Mouse (Mus musculus): ENCODE measurements around the gene Cds1. TPM values are rescaled to one million over a fixed set of nuclear protein-coding genes. Genes with fewer than 3 reads are reported as not detected.

Cds1 gene
- polyA plus RNA-seq (2015; fragmentation: Nextera tagmentation; extraction: Ambion mirVana): 10.9 and 11.8 TPM in 2 replicates

GRCm38 (mm10) chr5:101764554-101765347, at the start of gene Cds1:
Gene Cds1, plus strand, starts transcription at chr5:101765130.
- H3K4me3 ChIP-seq (replicated peaks): peak within 1 kb of the TSS; percentile 78
- H3K4me1 ChIP-seq: peaks cover 22% of the 10 kb centered on the region
- no peaks in the 10 kb centered on the region for H3K9me3 ChIP-seq (replicated peaks)
- H3K27me3 ChIP-seq: peaks cover 65% of the 10 kb centered on the region
- H3K4me2 ChIP-seq: peak within 1 kb of the TSS; percentile 99
- no peaks in the 10 kb centered on the region for H3K36me3 ChIP-seq
- WGBS: under 1% methylated on average over 77 of the region's 91 CpGs
- ATAC-seq (replicated peaks; ENCODE audit: low FRiP score): peak; percentile 91
- peak within 1 kb of the TSS; percentile 67 for H3K9ac ChIP-seq
- H3K27ac ChIP-seq: peak within 1 kb of the TSS; percentile 61

DNA sequence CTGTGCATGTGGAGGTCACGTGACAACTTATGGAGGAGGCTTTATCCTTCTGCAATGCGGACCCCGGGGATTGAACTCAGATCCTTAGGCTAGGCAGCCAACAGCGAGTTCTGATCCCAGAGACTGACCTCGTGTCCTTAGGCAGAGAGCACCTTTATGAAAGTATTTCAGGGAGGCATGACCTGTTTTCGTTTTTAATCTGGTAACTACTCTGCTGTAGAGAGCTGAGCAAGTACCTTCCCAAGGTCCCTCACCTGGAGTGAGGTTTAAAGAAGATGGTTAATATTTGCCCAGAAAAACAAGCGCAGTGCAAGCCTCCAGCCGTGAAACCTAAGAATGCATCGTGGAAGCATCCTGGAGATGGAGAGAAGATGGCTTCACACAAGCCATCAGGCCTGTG, 40.7 kb upstream of the Cds1 start:
- Histone ChIP-seq H3K27me3 (no peaks in the 10 kb centered on the region), H3K36me3 (no peaks in the 10 kb centered on the region), H3K4me2 (no peak overlapping the region), H3K9ac (no peak overlapping the region), H3K4me3 (replicated peaks) (no peak overlapping the region), H3K9me3 (replicated peaks) (no peaks in the 10 kb centered on the region), H3K27ac (no peak overlapping the region), H3K4me1 (peaks cover 16% of the 10 kb centered on the region; the same call in 1 of the 2 replicates)
- ATAC-seq (replicated peaks; ENCODE audit: low FRiP score): no peak
- WGBS: 83% methylated on average over 9 of the region's 9 CpGs

DNA sequence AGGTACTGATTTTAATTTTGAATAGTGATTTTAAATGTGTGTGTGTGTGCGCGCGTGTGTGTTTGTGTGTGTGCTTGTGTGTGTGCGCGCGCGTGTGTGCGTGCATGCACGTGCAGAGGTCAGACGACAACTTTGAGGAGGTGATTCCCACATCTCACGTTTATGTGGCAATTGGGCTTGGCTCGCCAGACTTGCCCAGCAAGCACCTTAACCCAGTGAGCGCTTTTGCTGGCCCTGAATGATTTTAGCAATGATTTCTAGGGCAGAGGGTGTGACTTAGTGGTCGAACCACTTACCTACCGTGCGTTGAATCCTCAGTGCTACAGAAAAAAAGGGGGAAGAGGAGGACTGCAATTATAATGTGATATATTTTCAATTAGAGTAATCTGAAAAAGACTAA, 40.2 kb upstream of the Cds1 start:
- H3K9ac ChIP-seq: no peak overlapping the region
- no peak overlapping the region for H3K4me3 ChIP-seq (replicated peaks)
- 88% methylated on average over 16 of the region's 16 CpGs for whole genome bisulfite sequencing
- H3K9me3 ChIP-seq (replicated peaks): no peaks in the 10 kb centered on the region
- no peak overlapping the region; the same call in 1 of the 2 replicates for H3K27ac ChIP-seq
- no peak overlapping the region for H3K4me2 ChIP-seq
- peaks cover 17% of the 10 kb centered on the region; the same call in 1 of the 2 replicates for H3K4me1 ChIP-seq
- H3K36me3 ChIP-seq: no peaks in the 10 kb centered on the region
- ATAC-seq (replicated peaks; ENCODE audit: low FRiP score): no peak
- H3K27me3 ChIP-seq: no peaks in the 10 kb centered on the region

DNA sequence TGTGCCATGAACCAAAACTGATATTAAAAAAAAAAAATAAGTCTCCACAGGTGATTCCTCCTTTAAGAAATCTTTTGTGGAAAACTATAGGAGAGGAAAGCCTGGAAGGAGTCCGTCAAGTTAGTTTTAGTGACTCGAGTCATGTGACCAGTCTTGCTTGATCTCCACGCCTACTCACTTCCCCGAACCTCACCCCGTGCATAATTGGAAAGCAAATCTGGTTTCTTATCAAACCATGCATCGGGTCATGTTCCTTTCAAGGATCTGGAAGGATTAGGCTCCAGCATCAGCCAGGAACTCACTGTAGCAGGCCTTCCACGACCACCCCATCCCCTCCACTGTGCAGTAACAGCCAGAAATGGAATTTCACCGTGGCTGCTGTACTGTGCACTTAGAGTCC, 39.2 kb upstream of the Cds1 start:
- no peak overlapping the region for H3K4me3 ChIP-seq (replicated peaks)
- no peak overlapping the region for H3K9ac ChIP-seq
- peaks cover 14% of the 10 kb centered on the region; the same call in 1 of the 2 replicates for H3K4me1 ChIP-seq
- H3K27ac ChIP-seq: peak overlapping the region; percentile 67
- 64% methylated on average over 8 of the region's 8 CpGs for WGBS
- H3K9me3 ChIP-seq (replicated peaks): no peaks in the 10 kb centered on the region
- ATAC-seq (replicated peaks; ENCODE audit: low FRiP score): no peak
- no peak overlapping the region for H3K4me2 ChIP-seq
- no peaks in the 10 kb centered on the region for H3K27me3 ChIP-seq
- H3K36me3 ChIP-seq: no peaks in the 10 kb centered on the region

GRCm38 (mm10) chr5:101726371-101726770, 38.6 kb upstream of the Cds1 start:
- no peaks in the 10 kb centered on the region for H3K36me3 ChIP-seq
- no peak overlapping the region for H3K9ac ChIP-seq
- WGBS: 69% methylated on average over 6 of the region's 6 CpGs
- no peak overlapping the region for H3K4me2 ChIP-seq
- H3K27ac ChIP-seq: peak overlapping the region; percentile 67; the same call in 1 of the 2 replicates
- no peaks in the 10 kb centered on the region for H3K27me3 ChIP-seq
- H3K4me1 ChIP-seq: peaks cover 10% of the 10 kb centered on the region; the same call in 1 of the 2 replicates
- no peak overlapping the region for H3K4me3 ChIP-seq (replicated peaks)
- no peak for ATAC-seq (replicated peaks; ENCODE audit: low FRiP score)
- no peaks in the 10 kb centered on the region for H3K9me3 ChIP-seq (replicated peaks)

DNA sequence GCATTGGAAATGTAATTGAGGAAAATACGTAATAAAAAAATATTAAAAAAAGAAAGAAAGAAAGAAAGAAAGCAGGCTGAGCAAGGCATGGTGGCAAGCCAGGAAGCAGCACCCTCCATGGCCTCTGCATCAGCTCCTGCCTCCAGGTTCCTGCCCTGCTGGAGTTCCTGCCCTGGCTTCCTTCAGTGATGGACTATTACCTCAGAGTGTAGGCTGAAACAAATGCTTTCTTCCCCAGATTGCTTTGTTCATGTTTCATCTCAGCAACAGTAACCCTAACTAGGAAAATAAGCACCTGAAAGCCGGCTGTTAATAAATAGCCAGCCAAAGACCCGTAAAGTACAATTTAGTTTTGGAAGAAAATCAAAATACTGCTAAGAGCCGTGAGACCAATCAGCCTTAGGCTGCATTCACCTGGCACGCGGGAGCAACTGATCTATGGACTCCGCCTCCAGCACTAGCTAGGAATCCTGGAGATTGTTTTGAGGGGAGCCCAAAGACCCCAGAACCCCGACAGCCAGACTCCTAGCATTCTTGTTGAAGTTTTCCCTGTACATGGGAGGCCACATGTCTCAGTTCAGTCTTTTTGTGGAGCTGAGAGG, 36.5 kb upstream of the Cds1 start:
- H3K4me3 ChIP-seq (replicated peaks): no peak overlapping the region
- H3K27me3 ChIP-seq: no peaks in the 10 kb centered on the region
- no peaks in the 10 kb centered on the region for H3K9me3 ChIP-seq (replicated peaks)
- H3K9ac ChIP-seq: no peak overlapping the region
- no peaks in the 10 kb centered on the region for H3K36me3 ChIP-seq
- H3K27ac ChIP-seq: peak overlapping the region; percentile 88
- 62% methylated on average over 8 of the region's 8 CpGs for WGBS
- peaks cover 10% of the 10 kb centered on the region; the same call in 1 of the 2 replicates for H3K4me1 ChIP-seq
- H3K4me2 ChIP-seq: no peak overlapping the region
- peak; percentile 72 for ATAC-seq (replicated peaks; ENCODE audit: low FRiP score)

GRCm38 (mm10) chr5:101737341-101737740, 27.6 kb upstream of the Cds1 start:
- Histone ChIP-seq H3K4me3 (replicated peaks) (no peak overlapping the region), H3K4me2 (no peak overlapping the region), H3K27me3 (no peaks in the 10 kb centered on the region), H3K9me3 (replicated peaks) (no peaks in the 10 kb centered on the region), H3K4me1 (peaks cover 9% of the 10 kb centered on the region), H3K27ac (no peak overlapping the region), H3K9ac (no peak overlapping the region), H3K36me3 (no peaks in the 10 kb centered on the region)
- ATAC-seq (replicated peaks; ENCODE audit: low FRiP score): no peak
- 50% methylated on average over 3 of the region's 3 CpGs for WGBS

DNA sequence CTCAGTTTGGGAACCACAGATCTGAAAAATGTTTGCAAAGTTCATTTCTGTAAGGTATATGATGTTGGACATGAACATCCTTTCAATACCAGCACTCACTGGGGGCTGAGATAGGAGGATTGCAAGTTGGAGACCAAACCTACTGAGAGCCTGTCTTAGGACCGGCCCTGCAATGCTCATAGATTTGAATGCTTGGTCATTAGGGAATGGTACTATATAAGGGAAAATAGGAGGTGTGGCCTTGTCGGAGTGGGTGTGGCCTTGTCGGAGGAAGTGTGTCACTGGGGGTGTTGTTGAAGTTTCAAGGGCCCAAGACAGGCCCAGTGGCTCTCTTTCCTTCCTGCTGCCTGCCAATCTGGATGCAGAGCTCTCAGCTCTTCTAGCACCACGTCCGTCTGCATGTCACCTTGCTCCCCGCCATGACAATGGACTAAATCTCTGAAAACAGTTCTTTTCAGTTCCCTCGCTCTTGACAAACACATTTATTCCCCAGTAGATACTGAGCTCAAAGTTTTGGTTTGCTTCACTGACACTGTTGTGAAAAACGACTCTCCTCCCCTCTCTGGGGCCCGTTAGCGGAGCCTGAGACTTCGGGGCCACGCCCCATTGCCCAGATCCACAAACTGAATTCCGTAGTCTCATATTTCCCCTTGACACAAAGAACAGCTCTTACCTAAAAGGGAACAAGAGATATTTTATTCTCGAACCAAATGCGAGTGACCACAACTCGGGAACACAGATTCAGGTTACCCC, 24.3 kb upstream of the Cds1 start:
- 0 out of 2 replicates have a peak overlapping the region, but pooled peaks have one; percentile 23 for H3K27ac ChIP-seq
- H3K4me2 ChIP-seq: peak overlapping the region; percentile 38
- ATAC-seq (replicated peaks; ENCODE audit: low FRiP score): peak; percentile 74; the same call in 1 of the 2 replicates
- peaks cover 9% of the 10 kb centered on the region for H3K4me1 ChIP-seq
- H3K4me3 ChIP-seq (replicated peaks): no peak overlapping the region
- WGBS: 45% methylated on average over 16 of the region's 16 CpGs
- H3K9ac ChIP-seq: no peak overlapping the region
- no peaks in the 10 kb centered on the region for H3K36me3 ChIP-seq
- no peaks in the 10 kb centered on the region for H3K27me3 ChIP-seq
- H3K9me3 ChIP-seq (replicated peaks): no peaks in the 10 kb centered on the region

- peaks cover 9% of the 10 kb centered on the region for H3K4me1 ChIP-seq
- no peaks in the 10 kb centered on the region for H3K27me3 ChIP-seq
- H3K4me3 ChIP-seq (replicated peaks): no peak overlapping the region
- ATAC-seq (replicated peaks; ENCODE audit: low FRiP score): no peak
- H3K9ac ChIP-seq: no peak overlapping the region
- H3K36me3 ChIP-seq: no peaks in the 10 kb centered on the region
- 0 out of 2 replicates have a peak overlapping the region, but pooled peaks have one; percentile 23 for H3K27ac ChIP-seq
- peak overlapping the region; percentile 38; the same call in 1 of the 2 replicates for H3K4me2 ChIP-seq
- WGBS: 60% methylated on average over 4 of the region's 4 CpGs
- no peaks in the 10 kb centered on the region for H3K9me3 ChIP-seq (replicated peaks)
Measured at GRCm38 (mm10) chr5:101741224-101741591, 23.7 kb upstream of the Cds1 start.

DNA sequence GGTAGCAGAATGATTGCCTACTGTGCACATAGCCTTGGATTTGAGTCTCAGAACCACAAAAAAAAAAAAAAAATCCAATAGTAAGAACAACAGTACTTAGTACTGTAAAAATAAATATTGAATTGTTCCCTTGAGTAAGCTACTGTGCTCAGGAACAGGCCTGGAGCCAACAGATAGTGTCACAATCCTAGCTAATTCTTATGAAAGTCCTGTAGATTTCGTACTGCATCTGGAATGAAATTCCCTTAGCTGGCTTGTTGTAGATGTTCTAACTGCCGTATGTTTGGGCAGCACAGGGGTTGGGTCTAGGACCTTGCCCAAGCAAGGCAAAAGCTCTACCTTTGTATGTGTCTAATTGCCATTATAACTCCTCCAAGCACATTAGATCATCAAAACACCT, 22.9 kb upstream of the Cds1 start:
- Histone ChIP-seq H3K9me3 (replicated peaks) (no peaks in the 10 kb centered on the region), H3K27ac (no peak overlapping the region), H3K36me3 (no peaks in the 10 kb centered on the region), H3K27me3 (no peaks in the 10 kb centered on the region), H3K9ac (no peak overlapping the region), H3K4me3 (replicated peaks) (no peak overlapping the region), H3K4me2 (no peak overlapping the region), H3K4me1 (peaks cover 9% of the 10 kb centered on the region)
- WGBS: 82% methylated on average over 2 of the region's 2 CpGs
- no peak for ATAC-seq (replicated peaks; ENCODE audit: low FRiP score)

DNA sequence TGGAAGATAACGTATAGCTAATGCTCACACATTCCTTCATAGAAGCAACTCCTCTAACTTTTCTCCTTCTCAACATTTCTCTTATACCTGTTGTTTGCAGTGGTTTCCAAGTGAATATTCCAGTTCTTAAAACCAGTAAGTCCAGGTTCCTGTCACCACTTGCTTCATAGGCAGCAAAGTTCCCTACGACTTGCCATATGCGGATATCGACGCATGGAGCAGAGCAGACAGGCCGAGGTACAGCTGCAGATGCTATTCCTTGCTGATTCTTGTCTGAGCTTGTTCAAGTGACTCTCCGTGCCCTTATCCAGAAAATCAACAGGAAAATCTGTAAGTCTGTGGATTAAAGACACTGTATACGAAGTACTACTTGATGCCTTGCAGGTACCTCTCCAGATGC, 22.5 kb upstream of the Cds1 start:
- ATAC-seq (replicated peaks; ENCODE audit: low FRiP score): no peak
- Histone ChIP-seq H3K27me3 (no peaks in the 10 kb centered on the region), H3K36me3 (no peaks in the 10 kb centered on the region), H3K9ac (no peak overlapping the region), H3K4me3 (replicated peaks) (no peak overlapping the region), H3K9me3 (replicated peaks) (no peaks in the 10 kb centered on the region), H3K27ac (no peak overlapping the region), H3K4me2 (no peak overlapping the region), H3K4me1 (peaks cover 9% of the 10 kb centered on the region)
- 93% methylated on average over 8 of the region's 8 CpGs for WGBS

DNA sequence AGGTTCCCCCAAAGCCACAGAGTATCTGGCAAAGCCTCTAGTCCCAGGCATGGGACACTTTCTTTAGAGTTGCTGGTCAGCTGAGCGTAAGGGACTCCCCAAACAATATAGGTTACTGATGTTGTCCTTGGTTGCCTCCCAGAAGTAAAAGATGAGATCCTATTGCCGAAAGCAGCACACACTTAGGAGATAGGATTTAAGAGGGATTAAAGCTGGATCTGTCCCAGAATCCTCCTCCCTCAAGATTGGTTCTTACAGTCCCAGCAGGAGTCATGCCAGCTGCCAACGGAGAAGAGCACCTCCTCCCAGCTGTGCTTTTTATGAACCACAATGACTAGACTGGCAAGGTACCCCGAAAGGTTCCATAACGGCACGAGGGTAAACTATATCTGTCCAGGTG, 20.0 kb upstream of the Cds1 start:
- no peaks in the 10 kb centered on the region for H3K36me3 ChIP-seq
- H3K9me3 ChIP-seq (replicated peaks): no peaks in the 10 kb centered on the region
- peaks cover 9% of the 10 kb centered on the region for H3K4me1 ChIP-seq
- ATAC-seq (replicated peaks; ENCODE audit: low FRiP score): no peak
- WGBS: 86% methylated on average over 6 of the region's 6 CpGs
- H3K9ac ChIP-seq: no peak overlapping the region
- no peak overlapping the region for H3K27ac ChIP-seq
- H3K4me3 ChIP-seq (replicated peaks): no peak overlapping the region
- H3K27me3 ChIP-seq: no peaks in the 10 kb centered on the region
- no peak overlapping the region for H3K4me2 ChIP-seq
